Mouse (Mus musculus): ENCODE measurements around the gene Gm42906.

- TF ChIP-seq CTCF (IDR thresholded peaks at IDR 0.05), result no peak
- TF ChIP-seq EP300 (IDR thresholded peaks at IDR 0.05), result no peak
Measured at GRCm38 (mm10) chr5:151296244-151296643, 131.7 kb downstream of the Gm42906 start.

Data from lung, postnatal 0 days (tissue).